Mouse (Mus musculus): Measurements from ENCODE around the gene E2f1.
A peak's percentile ranks its signal among the peaks of the same experiment; 100 is the strongest.

The E2f1 gene

GRCm38 (mm10) chr2:154583906-154584872 lies 14.5 kb upstream of the E2f1 start:
- DNase-seq (ENCODE audit: low spot score in 2 of 2): peak; percentile 86 to 88

- DNase-seq (ENCODE audit: low spot score in 2 of 2): no peak
Observed at GRCm38 (mm10) chr2:154581421-154581820, 11.7 kb upstream of the E2f1 start.

GRCm38 (mm10) chr2:154580586-154580985 lies 10.9 kb upstream of the E2f1 start:
- no peak for DNase-seq (ENCODE audit: low spot score in 2 of 2)

- no peak for DNase-seq (ENCODE audit: low spot score in 2 of 2)
Observed at GRCm38 (mm10) chr2:154577744-154578067, 8.0 kb upstream of the E2f1 start.

- DNase-seq (ENCODE audit: low spot score in 2 of 2): no peak
Observed at GRCm38 (mm10) chr2:154576876-154577743, 7.4 kb upstream of the E2f1 start.

- DNase-seq (ENCODE audit: low spot score in 2 of 2): no peak
Observed at GRCm38 (mm10) chr2:154574271-154574670, 4.6 kb upstream of the E2f1 start.

GRCm38 (mm10) chr2:154572996-154573395 lies 3.3 kb upstream of the E2f1 start:
- DNase-seq (ENCODE audit: low spot score in 2 of 2): no peak

- no peak for DNase-seq (ENCODE audit: low spot score in 2 of 2)
Observed at GRCm38 (mm10) chr2:154571976-154572375, 2.3 kb upstream of the E2f1 start.

GRCm38 (mm10) chr2:154571266-154571665 lies 1.6 kb upstream of the E2f1 start:
- DNase-seq (ENCODE audit: low spot score in 2 of 2): no peak

GRCm38 (mm10) chr2:154570666-154571065 lies 974 bp upstream of the E2f1 start:
- no peak for DNase-seq (ENCODE audit: low spot score in 2 of 2)

GRCm38 (mm10) chr2:154569071-154569748 lies 482 bp downstream of the E2f1 start:
- peak in 1 of 2 experiments; percentile 55 for DNase-seq (ENCODE audit: low spot score in 2 of 2)

- no peak for DNase-seq (ENCODE audit: low spot score in 2 of 2)
Observed at GRCm38 (mm10) chr2:154568329-154569070, 1.2 kb downstream of the E2f1 start.

GRCm38 (mm10) chr2:154567766-154568165 lies 1.9 kb downstream of the E2f1 start:
- no peak for DNase-seq (ENCODE audit: low spot score in 2 of 2)

- no peak for DNase-seq (ENCODE audit: low spot score in 2 of 2)
Observed at GRCm38 (mm10) chr2:154566641-154567040, 3.1 kb downstream of the E2f1 start.

- DNase-seq (ENCODE audit: low spot score in 2 of 2): no peak
Observed at GRCm38 (mm10) chr2:154565562-154565961, 4.1 kb downstream of the E2f1 start.

- no peak for DNase-seq (ENCODE audit: low spot score in 2 of 2)
Observed at GRCm38 (mm10) chr2:154563612-154564170, 6.0 kb downstream of the E2f1 start.

GRCm38 (mm10) chr2:154558264-154559039 lies 11.2 kb downstream of the E2f1 start, which contains the start of gene Necab3:
TSS of gene Necab3 (minus strand) at chr2:154558890.
- DNase-seq (ENCODE audit: low spot score in 2 of 2): no peak

- DNase-seq (ENCODE audit: low spot score in 2 of 2): no peak
Observed at GRCm38 (mm10) chr2:154557184-154557832, 12.4 kb downstream of the E2f1 start.

- peak in 1 of 2 experiments; percentile 59 for DNase-seq (ENCODE audit: low spot score in 2 of 2)
Observed at GRCm38 (mm10) chr2:154555235-154555634, 14.5 kb downstream of the E2f1 start.

All from frontal cortex, postnatal 14 days (tissue).